Mouse (Mus musculus): Measurements from ENCODE around the gene Itga1. TPM values are rescaled to one million over a fixed set of nuclear protein-coding genes. Genes with fewer than 3 reads are reported as not detected.

Gene Itga1
- 6.1 and 6.9 TPM in 2 replicates for polyA plus RNA-seq (2015; fragmentation: Nextera tagmentation; extraction: Ambion mirVana)

DNA sequence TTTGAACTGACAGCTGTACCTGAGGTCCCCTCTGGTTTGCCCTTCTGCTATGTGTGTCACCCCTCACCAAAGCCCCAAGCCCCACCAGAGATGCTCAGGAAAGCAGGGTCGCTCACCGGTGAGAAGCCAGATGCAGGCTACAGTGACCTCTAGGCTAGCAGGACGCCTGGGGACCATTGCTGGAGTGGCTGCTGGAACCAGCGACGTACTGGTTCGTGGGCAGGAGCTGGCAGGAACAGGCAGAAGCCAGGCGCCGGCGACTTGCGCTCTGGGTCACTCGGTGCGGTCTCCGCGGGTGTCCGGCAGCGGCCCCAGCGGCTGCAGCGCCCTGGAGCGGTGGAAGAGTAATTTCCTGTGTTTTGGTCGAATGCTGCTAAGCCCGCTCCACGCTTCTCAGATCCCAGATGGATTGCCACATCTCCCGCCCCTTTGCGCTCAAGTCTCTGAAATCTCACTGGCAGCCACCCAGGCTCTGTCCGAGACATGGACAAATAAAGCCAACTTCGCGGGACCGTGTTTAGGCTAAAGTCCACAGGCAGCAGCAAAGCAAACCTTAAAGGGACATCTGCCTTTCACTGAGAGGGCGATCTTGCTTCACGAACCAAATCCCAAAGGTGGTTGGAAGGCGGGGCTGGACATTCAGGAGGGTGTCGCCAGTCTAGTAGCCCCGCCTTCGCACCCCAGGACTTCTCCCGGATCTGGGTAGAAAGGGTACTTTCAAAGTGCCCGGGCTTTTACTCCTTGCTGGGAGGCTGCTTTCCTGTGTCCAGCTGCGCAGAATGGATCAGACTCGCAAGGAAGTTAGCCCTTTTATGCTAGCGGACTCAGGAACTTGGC, at the start of gene Itga1, which contains the start of gene Gm49395:
TSS of gene Itga1 (minus strand) at position 610 of the 837 bp plus-strand sequence.
TSS of gene Gm49395 (minus strand) at position 567 of the 837 bp plus-strand sequence.
- H3K9ac ChIP-seq (ENCODE audit: low read depth, low read length) = peak within 1 kb of the TSS; percentile 61
- peaks cover 9% of the 10 kb centered on the region; the same call in 1 of the 2 replicates for H3K4me1 ChIP-seq (ENCODE audit: control insufficient read depth, insufficient read depth, low read length)
- H3K9me3 ChIP-seq (replicated peaks; ENCODE audit: control insufficient read depth, low read length, poor library complexity, severe bottlenecking) = no peaks in the 10 kb centered on the region
- peak within 1 kb of the TSS; percentile 51; the same call in 1 of the 2 replicates for H3K27ac ChIP-seq (ENCODE audit: low read length)
- ATAC-seq = peak; percentile 75
- H3K4me2 ChIP-seq (ENCODE audit: low read length) = peak within 1 kb of the TSS; percentile 77
- H3K4me3 ChIP-seq (ENCODE audit: low read depth, low read length) = peak within 1 kb of the TSS; percentile 49
- peaks cover 16% of the 10 kb centered on the region for H3K27me3 ChIP-seq (ENCODE audit: control insufficient read depth, insufficient read depth, low read depth, low read length)
- WGBS = under 1% methylated on average over 39 of the region's 39 CpGs
- no peaks in the 10 kb centered on the region for H3K36me3 ChIP-seq (ENCODE audit: control insufficient read depth, insufficient read depth, low read length)

DNA sequence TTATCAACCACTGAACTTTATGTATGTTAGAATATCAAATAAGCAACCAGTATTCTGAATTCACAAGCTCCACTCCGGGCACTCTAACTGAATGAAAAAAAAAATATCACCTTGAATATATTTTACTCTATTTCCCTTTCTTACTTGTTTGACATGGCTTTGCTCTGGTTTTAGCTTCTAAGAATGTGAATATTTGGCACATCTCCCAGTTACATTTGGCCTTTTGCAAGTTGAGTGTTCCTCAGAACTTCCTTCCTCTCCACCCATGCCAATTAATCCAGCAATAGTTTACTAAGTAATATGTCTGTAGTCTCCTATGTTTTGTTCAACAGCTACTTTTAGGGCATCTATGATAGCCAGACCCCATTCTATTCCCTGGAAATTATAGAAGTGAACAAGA, 48.8 kb upstream of the Itga1 start:
- no peaks in the 10 kb centered on the region for H3K36me3 ChIP-seq (ENCODE audit: control insufficient read depth, insufficient read depth, low read length)
- ATAC-seq = no peak
- no peak overlapping the region for H3K27ac ChIP-seq (ENCODE audit: low read length)
- no peaks in the 10 kb centered on the region for H3K9me3 ChIP-seq (replicated peaks; ENCODE audit: control insufficient read depth, low read length, poor library complexity, severe bottlenecking)
- H3K9ac ChIP-seq (ENCODE audit: low read depth, low read length) = no peak overlapping the region
- 95% methylated on average over 1 of the region's 1 CpGs for WGBS
- H3K27me3 ChIP-seq (ENCODE audit: control insufficient read depth, insufficient read depth, low read depth, low read length) = no peaks in the 10 kb centered on the region
- no peak overlapping the region for H3K4me2 ChIP-seq (ENCODE audit: low read length)
- H3K4me1 ChIP-seq (ENCODE audit: control insufficient read depth, insufficient read depth, low read length) = no peaks in the 10 kb centered on the region
- H3K4me3 ChIP-seq (ENCODE audit: low read depth, low read length) = no peak overlapping the region

DNA sequence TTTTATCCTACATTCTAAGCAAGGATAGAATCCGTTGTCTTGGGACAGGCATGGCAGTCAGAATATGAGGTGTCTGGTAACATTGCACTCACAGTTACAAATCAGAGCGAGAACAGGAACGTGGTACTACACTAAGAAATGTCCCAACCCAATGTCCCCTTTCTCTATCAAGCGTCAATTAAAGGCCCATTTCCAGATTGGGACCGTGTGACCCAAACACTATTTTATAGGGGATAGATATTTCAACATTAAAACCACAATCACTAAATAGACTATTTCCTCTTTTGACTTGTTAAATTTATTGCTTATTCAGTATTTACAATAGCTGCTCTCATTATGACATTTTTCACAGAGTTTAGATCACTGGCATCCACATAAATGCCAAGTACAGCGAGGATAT, 48.1 kb upstream of the Itga1 start:
- no peak overlapping the region for H3K4me3 ChIP-seq (ENCODE audit: low read depth, low read length)
- H3K36me3 ChIP-seq (ENCODE audit: control insufficient read depth, insufficient read depth, low read length) = no peaks in the 10 kb centered on the region
- 90% methylated on average over 6 of the region's 6 CpGs for whole genome bisulfite sequencing
- no peak for ATAC-seq
- H3K4me2 ChIP-seq (ENCODE audit: low read length) = no peak overlapping the region
- H3K9me3 ChIP-seq (replicated peaks; ENCODE audit: control insufficient read depth, low read length, poor library complexity, severe bottlenecking) = no peaks in the 10 kb centered on the region
- H3K4me1 ChIP-seq (ENCODE audit: control insufficient read depth, insufficient read depth, low read length) = no peaks in the 10 kb centered on the region
- no peaks in the 10 kb centered on the region for H3K27me3 ChIP-seq (ENCODE audit: control insufficient read depth, insufficient read depth, low read depth, low read length)
- no peak overlapping the region for H3K27ac ChIP-seq (ENCODE audit: low read length)
- H3K9ac ChIP-seq (ENCODE audit: low read depth, low read length) = no peak overlapping the region

DNA sequence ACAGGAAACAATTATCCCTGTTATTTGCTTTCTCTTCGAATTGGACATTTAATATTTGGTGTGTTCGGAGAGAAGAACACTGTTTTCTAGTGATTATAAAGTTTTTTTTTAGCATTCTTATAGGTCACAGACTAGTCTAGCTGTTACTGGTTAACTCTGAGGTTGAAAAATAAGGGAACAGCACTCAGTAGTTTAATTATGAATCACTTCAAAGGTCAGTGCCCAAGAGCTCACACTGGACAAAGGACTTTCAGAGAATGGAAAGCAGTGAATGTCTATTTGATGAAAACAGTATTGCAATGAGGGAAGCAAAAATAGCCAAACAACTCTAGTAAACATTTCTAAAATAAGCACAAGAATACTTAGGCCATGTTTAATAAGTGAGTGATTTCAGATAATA, 41.8 kb upstream of the Itga1 start:
- 93% methylated on average over 2 of the region's 2 CpGs for WGBS
- no peaks in the 10 kb centered on the region for H3K9me3 ChIP-seq (replicated peaks; ENCODE audit: control insufficient read depth, low read length, poor library complexity, severe bottlenecking)
- no peaks in the 10 kb centered on the region for H3K36me3 ChIP-seq (ENCODE audit: control insufficient read depth, insufficient read depth, low read length)
- no peak overlapping the region for H3K4me2 ChIP-seq (ENCODE audit: low read length)
- no peak for ATAC-seq
- H3K27ac ChIP-seq (ENCODE audit: low read length) = no peak overlapping the region
- H3K9ac ChIP-seq (ENCODE audit: low read depth, low read length) = no peak overlapping the region
- no peaks in the 10 kb centered on the region for H3K27me3 ChIP-seq (ENCODE audit: control insufficient read depth, insufficient read depth, low read depth, low read length)
- no peak overlapping the region for H3K4me3 ChIP-seq (ENCODE audit: low read depth, low read length)
- no peaks in the 10 kb centered on the region for H3K4me1 ChIP-seq (ENCODE audit: control insufficient read depth, insufficient read depth, low read length)

DNA sequence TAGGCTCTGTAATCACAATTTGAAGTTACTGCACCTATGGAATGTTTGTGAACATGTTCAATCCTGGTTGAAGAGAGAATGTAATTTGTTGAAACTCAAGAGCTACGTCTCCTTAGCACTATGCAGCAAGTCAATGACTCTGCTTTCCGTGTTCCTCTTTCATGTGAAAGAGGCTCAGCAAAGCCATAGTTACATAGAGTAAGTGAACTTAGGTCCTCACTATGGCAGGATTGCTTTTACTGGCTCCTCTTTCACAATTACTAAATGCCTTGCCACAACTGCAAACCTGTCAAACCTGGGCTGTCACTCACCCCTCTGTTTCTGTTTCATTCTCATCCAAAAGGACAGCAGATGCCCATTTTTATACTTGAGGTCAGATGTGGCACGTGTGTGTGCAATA, 40.3 kb upstream of the Itga1 start:
- H3K4me3 ChIP-seq (ENCODE audit: low read depth, low read length) = no peak overlapping the region
- 88% methylated on average over 3 of the region's 3 CpGs for WGBS
- H3K27ac ChIP-seq (ENCODE audit: low read length) = no peak overlapping the region
- H3K4me1 ChIP-seq (ENCODE audit: control insufficient read depth, insufficient read depth, low read length) = no peaks in the 10 kb centered on the region
- no peak for ATAC-seq
- H3K27me3 ChIP-seq (ENCODE audit: control insufficient read depth, insufficient read depth, low read depth, low read length) = no peaks in the 10 kb centered on the region
- no peak overlapping the region for H3K4me2 ChIP-seq (ENCODE audit: low read length)
- no peaks in the 10 kb centered on the region for H3K36me3 ChIP-seq (ENCODE audit: control insufficient read depth, insufficient read depth, low read length)
- H3K9ac ChIP-seq (ENCODE audit: low read depth, low read length) = no peak overlapping the region
- H3K9me3 ChIP-seq (replicated peaks; ENCODE audit: control insufficient read depth, low read length, poor library complexity, severe bottlenecking) = no peaks in the 10 kb centered on the region

DNA sequence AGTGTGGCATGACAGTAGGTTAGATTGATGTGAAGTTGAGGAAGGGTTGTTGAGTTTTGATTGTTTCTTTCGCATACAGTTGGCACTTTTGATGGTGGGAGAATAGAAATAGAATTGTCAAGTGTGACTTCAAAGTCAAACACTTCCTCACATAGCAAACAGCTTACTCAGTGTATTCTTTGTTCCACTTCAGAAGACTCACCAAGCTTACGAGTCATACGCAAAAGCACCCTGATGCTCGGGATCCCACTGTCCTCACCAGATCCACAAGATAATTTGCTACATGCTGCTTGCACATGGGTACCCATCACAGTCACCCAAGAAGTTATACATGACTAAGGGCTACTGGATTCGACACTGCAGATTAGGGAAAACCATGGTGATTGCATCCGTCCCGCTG, 36.7 kb upstream of the Itga1 start:
- Histone ChIP-seq H3K4me3 (ENCODE audit: low read depth, low read length) (no peak overlapping the region), H3K4me2 (ENCODE audit: low read length) (no peak overlapping the region), H3K27me3 (ENCODE audit: control insufficient read depth, insufficient read depth, low read depth, low read length) (no peaks in the 10 kb centered on the region), H3K36me3 (ENCODE audit: control insufficient read depth, insufficient read depth, low read length) (no peaks in the 10 kb centered on the region), H3K9ac (ENCODE audit: low read depth, low read length) (no peak overlapping the region), H3K9me3 (replicated peaks; ENCODE audit: control insufficient read depth, low read length, poor library complexity, severe bottlenecking) (no peaks in the 10 kb centered on the region), H3K4me1 (ENCODE audit: control insufficient read depth, insufficient read depth, low read length) (no peaks in the 10 kb centered on the region), H3K27ac (ENCODE audit: low read length) (no peak overlapping the region)
- WGBS = 88% methylated on average over 7 of the region's 7 CpGs
- ATAC-seq = no peak

DNA sequence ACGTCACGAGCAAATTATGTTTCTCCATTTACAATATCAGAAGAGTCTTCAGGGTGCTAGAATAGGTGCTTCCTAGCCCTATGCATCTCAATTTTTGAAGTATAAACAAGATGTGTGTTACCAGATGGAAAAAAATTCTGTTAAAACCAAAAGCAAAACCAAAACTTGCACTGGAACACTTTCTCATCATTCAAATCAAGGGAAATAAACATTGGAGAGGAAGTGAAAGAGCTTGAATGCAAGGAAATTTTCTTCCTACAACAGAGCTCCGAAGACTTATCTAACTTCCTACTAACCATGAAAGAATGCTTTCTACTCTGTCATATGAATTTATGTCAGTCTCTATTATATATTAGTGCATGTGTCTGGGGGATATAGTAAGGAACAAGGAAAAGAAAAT, 35.0 kb upstream of the Itga1 start:
- Histone ChIP-seq H3K27me3 (ENCODE audit: control insufficient read depth, insufficient read depth, low read depth, low read length) (no peaks in the 10 kb centered on the region), H3K36me3 (ENCODE audit: control insufficient read depth, insufficient read depth, low read length) (no peaks in the 10 kb centered on the region), H3K9me3 (replicated peaks; ENCODE audit: control insufficient read depth, low read length, poor library complexity, severe bottlenecking) (no peaks in the 10 kb centered on the region), H3K4me2 (ENCODE audit: low read length) (no peak overlapping the region), H3K4me1 (ENCODE audit: control insufficient read depth, insufficient read depth, low read length) (no peaks in the 10 kb centered on the region), H3K27ac (ENCODE audit: low read length) (no peak overlapping the region), H3K9ac (ENCODE audit: low read depth, low read length) (no peak overlapping the region), H3K4me3 (ENCODE audit: low read depth, low read length) (no peak overlapping the region)
- WGBS = 90% methylated on average over 3 of the region's 3 CpGs
- no peak for ATAC-seq

DNA sequence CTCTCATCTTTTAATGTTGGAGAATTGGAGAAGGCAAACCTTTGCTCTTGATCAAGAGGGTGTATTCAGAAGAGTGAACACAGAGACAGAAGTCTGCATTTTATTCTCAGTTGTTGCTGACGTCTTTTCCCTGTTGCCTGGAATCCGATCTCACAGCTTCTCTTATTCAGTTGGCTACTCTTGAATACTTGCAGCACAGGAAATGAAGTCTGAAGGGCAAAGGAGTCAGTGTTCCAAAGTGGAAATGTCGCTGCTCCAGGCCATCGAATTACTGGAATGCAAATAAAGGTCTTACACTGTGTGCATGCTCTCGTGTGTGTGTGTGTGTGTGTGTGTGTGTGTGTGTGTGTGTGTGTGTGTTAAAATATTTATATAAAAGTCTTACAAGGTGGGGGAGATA, 30.7 kb upstream of the Itga1 start:
- ATAC-seq = no peak
- H3K27ac ChIP-seq (ENCODE audit: low read length) = no peak overlapping the region
- no peaks in the 10 kb centered on the region for H3K9me3 ChIP-seq (replicated peaks; ENCODE audit: control insufficient read depth, low read length, poor library complexity, severe bottlenecking)
- H3K36me3 ChIP-seq (ENCODE audit: control insufficient read depth, insufficient read depth, low read length) = no peaks in the 10 kb centered on the region
- H3K4me1 ChIP-seq (ENCODE audit: control insufficient read depth, insufficient read depth, low read length) = no peaks in the 10 kb centered on the region
- H3K4me3 ChIP-seq (ENCODE audit: low read depth, low read length) = no peak overlapping the region
- WGBS = 27% methylated on average over 5 of the region's 5 CpGs
- no peaks in the 10 kb centered on the region for H3K27me3 ChIP-seq (ENCODE audit: control insufficient read depth, insufficient read depth, low read depth, low read length)
- H3K4me2 ChIP-seq (ENCODE audit: low read length) = no peak overlapping the region
- no peak overlapping the region for H3K9ac ChIP-seq (ENCODE audit: low read depth, low read length)

DNA sequence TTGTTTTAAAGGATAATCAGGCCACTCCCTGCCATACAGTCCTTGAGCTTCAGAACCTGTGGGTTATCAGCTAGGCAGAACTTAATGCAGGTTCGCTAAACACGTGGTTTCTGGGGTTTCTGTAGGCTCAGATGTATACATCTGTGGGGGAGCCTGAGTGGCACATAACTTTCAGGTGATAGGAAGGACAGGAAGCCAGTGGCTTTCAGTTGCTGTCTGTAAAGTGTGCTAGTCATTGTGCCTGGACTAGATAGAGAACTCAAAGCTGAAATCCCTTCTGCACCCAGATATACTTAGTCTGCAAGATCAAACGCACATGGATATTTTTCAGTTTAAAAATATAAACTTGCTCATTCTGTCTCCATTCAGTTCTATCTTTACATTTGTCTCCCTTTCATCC, 29.6 kb upstream of the Itga1 start:
- Histone ChIP-seq H3K4me3 (ENCODE audit: low read depth, low read length) (no peak overlapping the region), H3K4me2 (ENCODE audit: low read length) (no peak overlapping the region), H3K27me3 (ENCODE audit: control insufficient read depth, insufficient read depth, low read depth, low read length) (no peaks in the 10 kb centered on the region), H3K27ac (ENCODE audit: low read length) (no peak overlapping the region), H3K9ac (ENCODE audit: low read depth, low read length) (no peak overlapping the region), H3K9me3 (replicated peaks; ENCODE audit: control insufficient read depth, low read length, poor library complexity, severe bottlenecking) (no peaks in the 10 kb centered on the region), H3K4me1 (ENCODE audit: control insufficient read depth, insufficient read depth, low read length) (no peaks in the 10 kb centered on the region), H3K36me3 (ENCODE audit: control insufficient read depth, insufficient read depth, low read length) (no peaks in the 10 kb centered on the region)
- 81% methylated on average over 3 of the region's 3 CpGs for WGBS
- no peak for ATAC-seq

Measured in midbrain, embryonic 16.5 days (tissue).